Mouse (Mus musculus): ENCODE measurements at regions not wholly inside any gene's neighbourhood (a gene's known extent, or its start where the extent isn't known, plus 50 kb on each side); places are given as distances from the start of the nearest gene placed in this dataset.

DNA sequence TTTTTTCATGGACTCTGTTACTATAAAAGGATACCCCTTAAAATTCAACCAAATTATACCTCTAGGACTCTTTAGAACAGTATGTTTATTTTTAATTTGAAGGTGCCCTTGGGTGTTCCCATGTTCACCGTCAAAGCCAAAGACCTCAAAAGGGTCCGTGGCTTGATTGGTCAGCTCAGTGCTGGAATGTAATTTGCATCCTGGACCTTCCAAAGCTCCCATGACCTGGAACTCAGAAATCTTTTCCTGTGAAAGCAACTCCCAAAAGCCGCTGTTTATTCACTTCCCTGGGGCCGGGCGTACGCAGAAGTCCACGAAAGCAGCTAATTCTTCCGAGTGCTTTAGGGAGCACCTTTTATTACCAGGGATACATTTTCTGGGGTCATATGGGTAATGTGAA, 105.1 kb upstream of the Ahi1 start:
- no peaks in the 10 kb centered on the region for H3K9me3 ChIP-seq (replicated peaks; ENCODE audit: insufficient read depth, low read length)
- no peak overlapping the region for H3K9ac ChIP-seq (ENCODE audit: control insufficient read depth, low read depth, low read length, poor library complexity, severe bottlenecking)
- H3K27me3 ChIP-seq (ENCODE audit: control insufficient read depth in 1 of 2, insufficient read depth in 2 of 2, low read length in 2 of 2) = peaks cover 0 to 3% of the 10 kb centered on the region in 2 experiments; a peak in 3 of 4 replicates
- no peak for TF ChIP-seq SIN3A (IDR thresholded peaks at IDR 0.05; ENCODE audit: low read length)
- no peak for TF ChIP-seq CHD2 (IDR thresholded peaks at IDR 0.05; ENCODE audit: low read length)
- no peak for TF ChIP-seq MYB (IDR thresholded peaks at IDR 0.05; ENCODE audit: low read depth, low read length)
- H3K4me3 ChIP-seq (ENCODE audit: control insufficient read depth in 1 of 2, insufficient read depth in 1 of 2, low read depth in 2 of 2, low read length in 2 of 2) = no peak overlapping the region
- H3K27ac ChIP-seq (ENCODE audit: control insufficient read depth, low read depth, low read length) = no peak overlapping the region
- H3K79me2 ChIP-seq (ENCODE audit: control insufficient read depth, insufficient read depth, low read length, poor library complexity) = no peaks in the 10 kb centered on the region
- no peak for DNase-seq (ENCODE audit: low read depth, low spot score)
- H3K36me3 ChIP-seq (ENCODE audit: control insufficient read depth in 1 of 2, insufficient read depth in 2 of 2, low read length in 2 of 2) = no peaks in the 10 kb centered on the region
- no peaks in the 10 kb centered on the region for H3K4me1 ChIP-seq (ENCODE audit: control insufficient read depth in 1 of 2, insufficient read depth in 2 of 2, low read length in 2 of 2)

DNA sequence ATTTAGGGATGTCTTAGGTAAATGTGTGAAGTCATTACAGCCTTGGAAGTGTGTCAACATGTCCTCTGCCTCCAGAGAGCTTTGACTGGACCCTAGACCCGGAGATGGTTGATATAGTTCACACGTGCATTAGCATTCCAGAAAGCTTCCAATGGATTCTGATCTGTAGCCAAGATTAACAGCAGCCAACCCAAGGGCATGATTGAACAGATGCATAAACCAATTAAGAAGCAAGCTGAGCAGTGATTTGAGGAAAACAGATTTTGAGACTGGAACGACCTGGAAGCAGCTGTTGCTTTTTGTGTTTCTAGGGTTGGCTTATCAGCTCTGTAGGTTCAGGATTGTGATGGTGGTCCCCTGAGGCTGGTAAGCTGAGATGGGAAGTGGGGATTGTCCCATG, 109.1 kb upstream of the Ahi1 start:
- H3K9me3 ChIP-seq (replicated peaks; ENCODE audit: insufficient read depth, low read length) = no peaks in the 10 kb centered on the region
- no peak for DNase-seq (ENCODE audit: low read depth, low spot score)
- no peaks in the 10 kb centered on the region for H3K36me3 ChIP-seq (ENCODE audit: control insufficient read depth in 1 of 2, insufficient read depth in 2 of 2, low read length in 2 of 2)
- no peaks in the 10 kb centered on the region for H3K79me2 ChIP-seq (ENCODE audit: control insufficient read depth, insufficient read depth, low read length, poor library complexity)
- no peaks in the 10 kb centered on the region for H3K4me1 ChIP-seq (ENCODE audit: control insufficient read depth in 1 of 2, insufficient read depth in 2 of 2, low read length in 2 of 2)
- no peak for TF ChIP-seq USF1 (IDR thresholded peaks at IDR 0.05; ENCODE audit: low read depth, low read length)
- TF ChIP-seq CHD2 (IDR thresholded peaks at IDR 0.05; ENCODE audit: low read length) = no peak
- no peak for TF ChIP-seq MAZ (IDR thresholded peaks at IDR 0.05; ENCODE audit: low read depth, low read length)
- no peak for TF ChIP-seq ETS1 (IDR thresholded peaks at IDR 0.05; ENCODE audit: low read depth, low read length)
- no peak for TF ChIP-seq E2F4 (IDR thresholded peaks at IDR 0.05; ENCODE audit: borderline replicate concordance, low read depth, low read length)
- TF ChIP-seq MXI1 (IDR thresholded peaks at IDR 0.05; ENCODE audit: low read depth, low read length) = no peak
- TF ChIP-seq MAX (IDR thresholded peaks at IDR 0.05; ENCODE audit: low read length) = no peak
- TF ChIP-seq UBTF (IDR thresholded peaks at IDR 0.05; ENCODE audit: borderline replicate concordance, insufficient read depth, low read depth, low read length) = no peak
- no peak for TF ChIP-seq ZC3H11A (IDR thresholded peaks at IDR 0.05; ENCODE audit: low read depth, low read length)
- TF ChIP-seq BHLHE40 (IDR thresholded peaks at IDR 0.05; ENCODE audit: borderline replicate concordance, low read depth, low read length) = no peak
- TF ChIP-seq TBP (IDR thresholded peaks at IDR 0.05; ENCODE audit: low read depth, low read length) = no peak
- TF ChIP-seq MYC (IDR thresholded peaks at IDR 0.05; ENCODE audit: low read depth, low read length) = no peak
- no peak for TF ChIP-seq POLR2AphosphoS5 (IDR thresholded peaks at IDR 0.05; ENCODE audit: borderline replicate concordance, low read depth, low read length)
- no peak for TF ChIP-seq MEF2A (IDR thresholded peaks at IDR 0.05; ENCODE audit: extremely low read depth, insufficient replicate concordance, low read depth, low read length, poor library complexity, severe bottlenecking)
- TF ChIP-seq ZMIZ1 (IDR thresholded peaks at IDR 0.05; ENCODE audit: low read depth, low read length) = no peak
- TF ChIP-seq TAL1 (IDR thresholded peaks at IDR 0.05; ENCODE audit: low read length) = no peak
- TF ChIP-seq HCFC1 (IDR thresholded peaks at IDR 0.05; ENCODE audit: low read depth, low read length) = no peak
- H3K9ac ChIP-seq (ENCODE audit: control insufficient read depth, low read depth, low read length, poor library complexity, severe bottlenecking) = no peak overlapping the region
- H3K27me3 ChIP-seq (ENCODE audit: control insufficient read depth in 1 of 2, insufficient read depth in 2 of 2, low read length in 2 of 2) = peaks cover 0 to 5% of the 10 kb centered on the region in 2 experiments; a peak in 2 of 4 replicates
- no peak overlapping the region for H3K4me3 ChIP-seq (ENCODE audit: control insufficient read depth in 1 of 2, insufficient read depth in 1 of 2, low read depth in 2 of 2, low read length in 2 of 2)
- no peak overlapping the region for H3K27ac ChIP-seq (ENCODE audit: control insufficient read depth, low read depth, low read length)

Data from MEL (cell line).